25 mouse cellular contexts compared by ENCODE assay signal in genomic region chr11:68447242-68447641, GRCm38 (mm10). TPM values are rescaled to one million over a fixed set of nuclear protein-coding genes. Genes with fewer than 3 reads are reported as not detected.
DNase-seq lines count a peak whose midpoint lies in the region; ATAC-seq and TF ChIP-seq lines count a peak whose summit lies in the region.
"Had no signal": no experiment of that assay in that cellular context is flagged by ENCODE, and none has a peak within 500 bp of the region (broad histone marks: within the 10 kb centered on the region; RNA-seq: fewer than 3 reads in every experiment).

No protein-coding gene starts in this region.

- 84% methylated on average over 2 of the region's 2 CpGs for WGBS in kidney, embryonic 16.5 days

- peak overlapping the region; percentile 76 for H3K27ac ChIP-seq in bone marrow macrophage, adult 2 months (ENCODE audit: insufficient read depth, low read depth, low read length)
- no peak overlapping the region for H3K27ac ChIP-seq in kidney, embryonic 16.5 days (ENCODE audit: low read length)
- H3K27ac ChIP-seq: embryonic facial prominence, embryonic 13.5 days; forebrain, embryonic 10.5 days; heart, adult 2 months; hindbrain, embryonic 10.5 days; hindbrain, embryonic 14.5 days had no signal

- no peak for TF ChIP-seq POLR2A in bone marrow macrophage, adult 2 months (IDR thresholded peaks at IDR 0.05; ENCODE audit: borderline replicate concordance, low read depth, low read length)
- TF ChIP-seq POLR2A in myocyte (IDR thresholded peaks at IDR 0.05; ENCODE audit: insufficient read length, low read depth) = no peak

- H3K4me1 ChIP-seq in bone marrow macrophage, adult 2 months (ENCODE audit: control insufficient read depth, insufficient read depth, low read length) = peaks cover 97% of the 10 kb centered on the region
- peaks cover 6% of the 10 kb centered on the region for H3K4me1 ChIP-seq in kidney, embryonic 16.5 days (ENCODE audit: insufficient read depth, low read length)

- no peaks in the 10 kb centered on the region for H3K9me3 ChIP-seq in kidney, embryonic 16.5 days (ENCODE audit: low read length)
- H3K9me3 ChIP-seq: embryonic facial prominence, embryonic 13.5 days; forebrain, embryonic 10.5 days; heart, embryonic 12.5 days; hindbrain, embryonic 10.5 days had no signal

- no peak for ATAC-seq in CD4-positive, CD25-positive, alpha-beta regulatory T cell, adult 4 months
- ATAC-seq in kidney, embryonic 16.5 days (ENCODE audit: low FRiP score, low TSS enrichment) = no peak
- ATAC-seq in erythroblast, adult 5-6 weeks (replicated peaks; ENCODE audit: low FRiP score, poor library complexity, severe bottlenecking) = no peak
- ATAC-seq: forebrain, embryonic 14.5 days; intestine, embryonic 16.5 days; Patski had no signal

- peak overlapping the region; percentile 79 for H3K4me2 ChIP-seq in myocyte (ENCODE audit: low read depth)
- no peak overlapping the region for H3K4me2 ChIP-seq in kidney, embryonic 16.5 days (replicated peaks; ENCODE audit: low read depth, low read length)
- H3K4me2 ChIP-seq: embryonic facial prominence, embryonic 13.5 days; heart, embryonic 12.5 days; hindbrain, embryonic 14.5 days had no signal

- H3K27me3 ChIP-seq in myocyte (ENCODE audit: control insufficient read depth, insufficient read depth, insufficient read length) = no peaks in the 10 kb centered on the region
- H3K27me3 ChIP-seq in kidney, embryonic 16.5 days (ENCODE audit: insufficient read depth, low read length) = no peaks in the 10 kb centered on the region
- H3K27me3 ChIP-seq: Patski had no signal

- no peaks in the 10 kb centered on the region for H3K36me3 ChIP-seq in myocyte (ENCODE audit: control insufficient read depth, insufficient read depth)
- no peaks in the 10 kb centered on the region for H3K36me3 ChIP-seq in kidney, embryonic 16.5 days (ENCODE audit: insufficient read depth, low read length)
- H3K36me3 ChIP-seq: embryonic facial prominence, embryonic 13.5 days; forebrain, embryonic 10.5 days; heart, embryonic 12.5 days; hindbrain, embryonic 10.5 days had no signal

- TF ChIP-seq CTCF in bone marrow macrophage, adult 2 months (IDR thresholded peaks at IDR 0.05; ENCODE audit: low read depth, low read length) = no peak

- peak; percentile 31 for DNase-seq in CD4-positive, CD25-positive, alpha-beta regulatory T cell, adult 2 months (ENCODE audit: low read depth, low spot score)
- peak; percentile 68 for DNase-seq in induced T-regulatory cell, adult 2 months (ENCODE audit: low read depth)
- no peak for DNase-seq in heart, adult 9 months (ENCODE audit: low spot score in 2 of 2)
- DNase-seq: adrenal gland, adult 2 months; adrenal gland, postnatal 25 days; cerebellum, adult 9-10 months; cerebellum, postnatal 25 days; gastrocnemius, postnatal 10 days; heart, adult 2 months had no signal

- no peaks in the 10 kb centered on the region for H3K79me2 ChIP-seq in myocyte (ENCODE audit: control insufficient read depth, insufficient read depth)

- no peak overlapping the region for H3ac ChIP-seq in myocyte (ENCODE audit: control insufficient read depth, insufficient read length)

- H3K9ac ChIP-seq in kidney, embryonic 16.5 days (replicated peaks; ENCODE audit: low read length) = no peak overlapping the region
- H3K9ac ChIP-seq: embryonic facial prominence, embryonic 13.5 days; heart, embryonic 12.5 days; hindbrain, embryonic 14.5 days had no signal

- H3K4me3 ChIP-seq in bone marrow macrophage, adult 2 months (ENCODE audit: insufficient read depth, low read length) = no peak overlapping the region
- no peak overlapping the region for H3K4me3 ChIP-seq in myocyte
- H3K4me3 ChIP-seq in kidney, embryonic 16.5 days (ENCODE audit: low read length) = no peak overlapping the region
- H3K4me3 ChIP-seq: embryonic facial prominence, embryonic 13.5 days; erythroblast, embryonic 14.5 days; forebrain, embryonic 10.5 days; heart, adult 2 months; heart, embryonic 12.5 days; hindbrain, embryonic 10.5 days had no signal

TF ChIP-seq in myocyte, 11 proteins besides CTCF, POLR2A, EP300 and RAD21:
- TF ChIP-seq TCF12 (IDR thresholded peaks at IDR 0.05; ENCODE audit: insufficient read depth, poor library complexity, severe bottlenecking) = no peak
- no peak for TF ChIP-seq REST (IDR thresholded peaks at IDR 0.05; ENCODE audit: insufficient read depth, insufficient read length)
- no peak for TF ChIP-seq SRF (IDR thresholded peaks at IDR 0.05; ENCODE audit: control insufficient read depth, insufficient read length, low read depth)
- no peak for TF ChIP-seq MYOG (IDR thresholded peaks at IDR 0.05; ENCODE audit: control insufficient read depth in 1 of 3, insufficient read depth in 1 of 3, insufficient read length in 2 of 3, low read depth in 2 of 3)
- no peak for TF ChIP-seq POLR2AphosphoS2 (IDR thresholded peaks at IDR 0.05; ENCODE audit: insufficient read length, low read depth)
- TF ChIP-seq MYOD1 (IDR thresholded peaks at IDR 0.05; ENCODE audit: control insufficient read depth in 1 of 3, insufficient read length in 2 of 3, low read depth in 2 of 3) = no peak
- no peak for TF ChIP-seq E2F4 (IDR thresholded peaks at IDR 0.05; ENCODE audit: insufficient read depth)

RNA-seq across cellular contexts. Expression of gene Pik3r5, which starts 15.3 kb away (rescaled TPM):
- polyA plus RNA-seq in CD4-positive, CD25-positive, alpha-beta regulatory T cell, adult 4 months (2017; shearing (Covaris generic)) = 10 to 100 TPM; 17.9 to 26.3 TPM
- 120 and 122 TPM in 2 replicates for polyA plus RNA-seq in bone marrow macrophage, adult 2 months (2012; ENCODE audit: insufficient read depth, insufficient read length, missing spikeins)
- 0.22 TPM for polyA plus RNA-seq in myocyte (2012; fragmentation: generic; extraction: Trizol)
- 0.27 and 0.77 TPM in 2 replicates for polyA plus RNA-seq in kidney, embryonic 16.5 days (2015; fragmentation: Nextera tagmentation; extraction: Ambion mirVana)
- 8.3 and 12.5 TPM in 2 replicates for total RNA-seq in erythroblast, adult 5-6 weeks (2015; ENCODE audit: low replicate concordance)
- 2.5 and 7.2 TPM in 2 replicates for total RNA-seq in erythroblast, adult 5-6 weeks (2017; ENCODE audit: low replicate concordance)

RNA-seq across cellular contexts. Expression of gene Ntn1, which starts 46.6 kb away (rescaled TPM):
- under 1 TPM; 0.63 to 0.90 TPM for polyA plus RNA-seq in CD4-positive, CD25-positive, alpha-beta regulatory T cell, adult 4 months (2017; shearing (Covaris generic))
- 0.09 TPM in 1 of 2 replicates, not detected in the other for polyA plus RNA-seq in bone marrow macrophage, adult 2 months (2012; ENCODE audit: insufficient read depth, insufficient read length, missing spikeins)
- polyA plus RNA-seq in myocyte (2012; fragmentation: generic; extraction: Trizol) = 15.6 TPM
- 13.6 and 15.4 TPM in 2 replicates for polyA plus RNA-seq in kidney, embryonic 16.5 days (2015; fragmentation: Nextera tagmentation; extraction: Ambion mirVana)
- total RNA-seq in erythroblast, adult 5-6 weeks (2015; ENCODE audit: low replicate concordance) = not detected in 2 replicates
- not detected in 2 replicates for total RNA-seq in erythroblast, adult 5-6 weeks (2017; ENCODE audit: low replicate concordance)
- total RNA-seq: MEL had no signal
- polyA plus RNA-seq: erythroblast, embryonic 14.5 days had no signal

RNA-seq across cellular contexts. Expression of gene Pik3r6, which starts 55.6 kb away (rescaled TPM):
- polyA plus RNA-seq in CD4-positive, CD25-positive, alpha-beta regulatory T cell, adult 4 months (2017; shearing (Covaris generic)) = not detected
- 30.1 and 35.5 TPM in 2 replicates for polyA plus RNA-seq in bone marrow macrophage, adult 2 months (2012; ENCODE audit: insufficient read depth, insufficient read length, missing spikeins)
- polyA plus RNA-seq in myocyte (2012; fragmentation: generic; extraction: Trizol) = 0.05 TPM
- 5.0 and 5.9 TPM in 2 replicates for polyA plus RNA-seq in kidney, embryonic 16.5 days (2015; fragmentation: Nextera tagmentation; extraction: Ambion mirVana)
- 1.7 and 2.1 TPM in 2 replicates for total RNA-seq in erythroblast, adult 5-6 weeks (2015; ENCODE audit: low replicate concordance)
- 3.6 and 4.8 TPM in 2 replicates for total RNA-seq in erythroblast, adult 5-6 weeks (2017; ENCODE audit: low replicate concordance)
- polyA plus RNA-seq: C2C12 had no signal

Comparison
In these comparisons a context has a peak if more than half of its experiments do, and no peak if none do; other contexts are left out.
1. DNase-seq: peak in CD4-positive, CD25-positive, alpha-beta regulatory T cell, adult 2 months (single experiment) and induced T-regulatory cell, adult 2 months (single experiment); none in heart, adult 9 months (0 of 2).
2. RNA of gene Pik3r5, which starts 15.3 kb away (polyA plus RNA-seq): 120 to 122 TPM in bone marrow macrophage, adult 2 months and 17.9 to 26.3 TPM in CD4-positive, CD25-positive, alpha-beta regulatory T cell, adult 4 months; 0.27 to 0.77 TPM in kidney, embryonic 16.5 days and 0.22 TPM in myocyte (single experiment); every median in the first group is over 10 times any median in the second.